Mouse (Mus musculus) urinary bladder, postnatal 0 days (tissue): Measurements from ENCODE around the gene Npffr2. TPM values are rescaled to one million over a fixed set of nuclear protein-coding genes. Genes with fewer than 3 reads are reported as not detected.

Experiments
- polyA plus RNA-seq: library from polyadenylated mRNA; unstranded; fragments of >200 nt; fragmentation: Nextera tagmentation; extraction: Ambion mirVana; gene quantifications from 2 replicates; pipeline ENCODE4 v1.2.1, GENCODE M21; 2015

Gene Npffr2
- not detected in 2 replicates for polyA plus RNA-seq

DNA sequence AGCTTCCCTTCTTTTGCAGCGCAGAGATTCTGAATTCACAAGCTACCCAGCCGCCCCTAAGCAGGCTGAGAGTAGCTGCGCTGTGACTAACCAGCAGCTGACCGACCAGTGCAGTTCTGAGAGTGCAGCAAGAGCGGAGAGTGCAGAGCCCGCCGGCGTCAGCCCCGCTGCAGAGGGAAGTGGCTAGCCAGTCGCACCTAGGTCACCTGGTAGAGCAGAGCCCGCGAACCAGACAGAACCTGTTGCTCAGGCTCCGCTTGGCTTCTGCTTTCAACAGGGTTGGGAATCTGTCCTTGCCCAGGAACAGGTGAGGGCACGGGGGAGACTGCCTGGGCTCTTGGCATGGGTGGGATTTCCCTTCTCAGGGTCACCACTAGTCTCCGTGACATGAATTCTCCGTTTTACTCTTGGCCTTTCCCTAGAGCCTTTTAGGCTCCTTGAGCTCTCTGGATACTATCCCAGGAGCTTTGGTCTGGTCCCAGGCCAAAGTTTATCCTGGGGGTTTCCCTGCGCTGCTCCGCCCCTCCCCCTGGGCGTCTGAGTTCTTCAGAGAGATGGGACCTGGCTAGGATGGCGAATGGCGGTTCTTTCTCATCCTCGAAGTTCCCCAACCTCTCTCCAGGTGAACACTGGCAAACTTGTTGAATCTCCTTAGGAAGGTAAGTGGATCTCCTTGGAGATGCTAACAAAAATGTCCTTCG, at the start of gene Npffr2:
TSS of gene Npffr2 (plus strand) at position 552 of the 701 bp plus-strand sequence.

Other genes with a start within 250 kb of the Npffr2 start
- gene Gc, start 69.5 kb upstream of the Npffr2 start, polyA plus RNA-seq, result 0.58 and 3.1 TPM in 2 replicates